Mouse (Mus musculus): ENCODE results near the gene Ptprg. TPM values are rescaled to one million over a fixed set of nuclear protein-coding genes. Genes with fewer than 3 reads are reported as not detected.
A peak's percentile ranks its signal among the peaks of the same experiment; 100 is the strongest.

Gene Ptprg
- polyA plus RNA-seq, 1 experiment: 21.7 TPM

DNA sequence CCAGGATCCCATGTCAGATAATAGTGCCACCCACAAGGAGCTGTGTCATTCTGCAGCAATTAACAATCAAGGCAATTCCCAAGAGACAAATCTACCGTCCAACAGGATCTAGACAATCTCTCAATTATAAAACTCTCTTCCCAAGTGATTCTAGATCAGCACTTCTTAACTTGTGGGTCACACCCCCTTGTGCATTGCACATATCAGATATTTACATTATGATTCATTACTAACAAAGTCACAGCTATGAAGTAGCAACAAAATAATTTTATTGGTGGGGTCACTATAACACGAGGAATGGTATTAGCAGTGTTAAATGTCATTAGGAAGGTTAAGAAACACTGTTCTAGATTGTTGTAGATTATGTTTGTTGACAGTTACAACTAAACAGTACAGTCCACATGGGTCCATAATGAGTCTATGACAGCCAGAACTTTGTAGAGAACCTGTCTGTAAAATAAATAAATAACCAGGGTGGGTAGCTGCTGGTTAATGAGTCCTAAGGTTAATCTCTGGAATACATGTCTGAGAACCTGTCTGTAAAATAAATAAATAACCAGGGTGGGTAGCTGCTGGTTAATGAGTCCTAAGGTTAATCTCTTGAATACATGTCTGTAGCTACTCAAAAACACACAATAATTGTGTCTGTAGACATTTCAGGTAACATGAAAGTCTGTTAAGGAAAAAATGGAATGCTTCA is 520.2 kb downstream of the Ptprg start:
- Histone ChIP-seq H3K36me3 (ENCODE audit: control insufficient read depth, insufficient read depth, low read length) (no peaks in the 10 kb centered on the region), H3K4me1 (ENCODE audit: control insufficient read depth, insufficient read depth, insufficient read length, low read length) (peaks cover 12% of the 10 kb centered on the region; the same call in 1 of the 2 replicates), H3K27ac (ENCODE audit: insufficient read depth, low read depth, low read length) (peak overlapping the region; percentile 70), H3K4me3 (ENCODE audit: low read depth, low read length) (no peak overlapping the region), H3K27me3 (ENCODE audit: control insufficient read depth, insufficient read depth, low read length) (no peaks in the 10 kb centered on the region)
- WGBS: 25% methylated on average over 2 of the region's 2 CpGs
- no peak for TF ChIP-seq POLR2A (IDR thresholded peaks at IDR 0.05; ENCODE audit: low read depth, low read length)
- TF ChIP-seq CTCF (IDR thresholded peaks at IDR 0.05; ENCODE audit: extremely low read depth, insufficient read length, insufficient replicate concordance, low read depth, low read length): no peak

DNA sequence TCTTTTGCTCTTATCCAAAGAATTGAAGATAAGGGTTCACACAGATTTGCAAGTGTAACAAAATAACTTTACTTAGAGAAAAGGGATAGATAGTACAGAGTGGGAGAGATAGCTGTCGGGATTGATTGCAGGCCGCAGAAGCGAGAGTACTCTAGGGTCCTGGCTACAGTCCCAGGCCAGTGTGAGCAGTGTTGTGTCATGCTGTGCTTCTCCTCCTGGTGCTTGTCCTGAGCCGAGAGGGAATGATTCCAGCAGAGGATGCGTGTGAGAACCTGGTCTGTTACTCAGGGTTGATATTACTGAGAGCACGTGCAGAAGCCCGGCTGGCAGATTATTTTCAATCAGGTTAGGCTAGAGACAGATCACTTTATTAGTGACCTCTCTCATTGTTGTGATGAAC is 523.9 kb downstream of the Ptprg start:
- Histone ChIP-seq H3K4me1 (ENCODE audit: control insufficient read depth, insufficient read depth, insufficient read length, low read length) (peaks cover 14% of the 10 kb centered on the region; the same call in 1 of the 2 replicates), H3K27me3 (ENCODE audit: control insufficient read depth, insufficient read depth, low read length) (no peaks in the 10 kb centered on the region), H3K4me3 (ENCODE audit: low read depth, low read length) (no peak overlapping the region), H3K27ac (ENCODE audit: insufficient read depth, low read depth, low read length) (no peak overlapping the region), H3K36me3 (ENCODE audit: control insufficient read depth, insufficient read depth, low read length) (no peaks in the 10 kb centered on the region)
- TF ChIP-seq CTCF (IDR thresholded peaks at IDR 0.05; ENCODE audit: extremely low read depth, insufficient read length, insufficient replicate concordance, low read depth, low read length) (no peak), POLR2A (IDR thresholded peaks at IDR 0.05; ENCODE audit: low read depth, low read length) (no peak)
- 81% methylated on average over 7 of the region's 7 CpGs for WGBS

DNA sequence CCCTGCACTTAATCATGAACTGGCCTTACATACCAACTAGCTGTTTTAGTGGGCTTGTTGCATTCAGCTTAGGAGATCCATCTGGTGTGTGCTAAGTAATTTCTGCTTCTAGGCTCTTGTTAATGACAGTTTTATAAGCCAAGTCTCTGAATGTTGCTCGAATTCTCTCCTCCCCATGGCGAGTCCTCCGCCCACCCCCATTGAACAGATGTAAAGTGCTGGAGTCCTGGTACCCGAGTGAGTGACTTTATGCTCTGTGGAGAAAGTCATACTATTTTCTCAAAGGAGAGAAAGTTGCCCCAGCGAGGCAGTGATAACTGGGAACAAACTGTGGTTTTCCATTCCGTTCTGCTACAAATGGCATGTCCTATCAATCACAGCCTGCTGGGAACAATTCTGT is 525.9 kb downstream of the Ptprg start:
- no peak overlapping the region for H3K27ac ChIP-seq (ENCODE audit: insufficient read depth, low read depth, low read length)
- peaks cover 9% of the 10 kb centered on the region; the same call in 1 of the 2 replicates for H3K4me1 ChIP-seq (ENCODE audit: control insufficient read depth, insufficient read depth, insufficient read length, low read length)
- WGBS: 77% methylated on average over 6 of the region's 6 CpGs
- H3K4me3 ChIP-seq (ENCODE audit: low read depth, low read length): no peak overlapping the region
- H3K27me3 ChIP-seq (ENCODE audit: control insufficient read depth, insufficient read depth, low read length): no peaks in the 10 kb centered on the region
- TF ChIP-seq POLR2A (IDR thresholded peaks at IDR 0.05; ENCODE audit: low read depth, low read length) (no peak), CTCF (IDR thresholded peaks at IDR 0.05; ENCODE audit: extremely low read depth, insufficient read length, insufficient replicate concordance, low read depth, low read length) (no peak)
- no peaks in the 10 kb centered on the region for H3K36me3 ChIP-seq (ENCODE audit: control insufficient read depth, insufficient read depth, low read length)

DNA sequence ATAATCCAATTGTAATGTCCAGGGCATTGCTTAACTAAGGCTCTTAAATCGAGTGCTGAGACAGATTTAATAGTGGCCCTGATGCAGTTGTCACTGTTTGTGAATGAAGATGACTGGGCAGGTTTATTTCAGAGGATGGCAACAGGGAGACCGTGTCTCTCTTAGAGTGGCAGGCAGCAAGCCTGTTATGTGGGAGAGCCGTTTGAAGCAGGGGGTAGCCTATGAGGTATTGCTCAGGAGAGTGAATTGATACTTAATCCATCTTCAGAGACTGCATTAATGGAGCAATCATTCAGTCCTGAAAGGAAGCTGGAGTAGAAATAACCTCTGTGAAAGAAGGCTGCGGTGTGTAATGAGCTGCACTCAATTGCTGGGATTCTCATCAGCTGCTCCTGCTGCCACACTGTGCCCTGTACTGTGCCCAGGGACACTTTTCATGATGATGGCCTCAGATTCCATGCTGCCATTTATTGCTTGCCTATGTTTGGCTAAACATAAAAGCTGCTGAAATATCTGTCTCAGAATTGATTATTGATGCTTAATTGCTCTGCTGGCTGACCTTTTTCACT is 526.6 kb downstream of the Ptprg start:
- peaks cover 7% of the 10 kb centered on the region; the same call in 1 of the 2 replicates for H3K4me1 ChIP-seq (ENCODE audit: control insufficient read depth, insufficient read depth, insufficient read length, low read length)
- TF ChIP-seq CTCF (IDR thresholded peaks at IDR 0.05; ENCODE audit: extremely low read depth, insufficient read length, insufficient replicate concordance, low read depth, low read length): no peak
- H3K27ac ChIP-seq (ENCODE audit: insufficient read depth, low read depth, low read length): no peak overlapping the region
- 61% methylated on average over 4 of the region's 4 CpGs for WGBS
- H3K36me3 ChIP-seq (ENCODE audit: control insufficient read depth, insufficient read depth, low read length): no peaks in the 10 kb centered on the region
- no peaks in the 10 kb centered on the region for H3K27me3 ChIP-seq (ENCODE audit: control insufficient read depth, insufficient read depth, low read length)
- no peak overlapping the region for H3K4me3 ChIP-seq (ENCODE audit: low read depth, low read length)

DNA sequence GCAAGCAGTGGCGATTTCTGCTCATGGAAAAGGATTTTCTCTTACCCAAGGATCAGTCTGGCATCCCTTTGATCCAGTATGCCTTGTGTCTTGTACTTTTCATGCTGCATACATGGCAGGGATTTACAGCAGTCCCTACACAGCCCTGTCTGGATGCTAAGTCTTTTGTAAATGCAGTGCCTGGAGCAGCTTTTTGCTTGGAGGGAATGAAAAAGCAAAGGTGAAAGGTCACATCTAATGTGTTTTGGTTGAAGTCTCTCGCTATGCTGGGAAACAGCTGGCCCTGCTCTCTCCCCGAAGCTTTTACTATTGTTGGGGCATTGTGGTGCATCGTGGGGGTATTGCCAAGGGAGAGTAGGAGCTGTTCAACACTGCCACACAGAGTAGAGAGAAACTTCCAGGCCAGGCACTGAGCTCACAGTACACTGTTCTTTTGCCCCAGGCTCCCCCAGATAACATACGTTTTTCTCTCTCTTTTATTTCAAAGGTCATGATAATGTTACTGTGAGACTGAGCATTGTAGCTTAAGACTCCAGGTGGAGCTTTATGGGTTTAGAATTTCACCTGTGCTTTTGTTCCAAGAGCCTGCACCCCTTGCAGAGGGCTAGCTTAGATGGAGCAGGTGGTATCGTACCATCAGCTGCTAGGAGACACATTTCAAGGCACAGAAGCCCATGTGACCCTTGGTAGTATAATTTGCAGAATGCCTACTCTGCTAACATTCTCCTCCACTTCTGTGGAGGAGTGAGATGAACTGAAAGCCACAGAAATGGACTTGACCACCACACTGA is 529.0 kb downstream of the Ptprg start:
- WGBS: 39% methylated on average over 6 of the region's 6 CpGs
- Histone ChIP-seq H3K27ac (ENCODE audit: insufficient read depth, low read depth, low read length) (no peak overlapping the region), H3K4me1 (ENCODE audit: control insufficient read depth, insufficient read depth, insufficient read length, low read length) (peaks cover 7% of the 10 kb centered on the region; the same call in 1 of the 2 replicates), H3K36me3 (ENCODE audit: control insufficient read depth, insufficient read depth, low read length) (no peaks in the 10 kb centered on the region), H3K27me3 (ENCODE audit: control insufficient read depth, insufficient read depth, low read length) (no peaks in the 10 kb centered on the region), H3K4me3 (ENCODE audit: low read depth, low read length) (no peak overlapping the region)
- TF ChIP-seq POLR2A (IDR thresholded peaks at IDR 0.05; ENCODE audit: low read depth, low read length) (no peak), CTCF (IDR thresholded peaks at IDR 0.05; ENCODE audit: extremely low read depth, insufficient read length, insufficient replicate concordance, low read depth, low read length) (no peak)

DNA sequence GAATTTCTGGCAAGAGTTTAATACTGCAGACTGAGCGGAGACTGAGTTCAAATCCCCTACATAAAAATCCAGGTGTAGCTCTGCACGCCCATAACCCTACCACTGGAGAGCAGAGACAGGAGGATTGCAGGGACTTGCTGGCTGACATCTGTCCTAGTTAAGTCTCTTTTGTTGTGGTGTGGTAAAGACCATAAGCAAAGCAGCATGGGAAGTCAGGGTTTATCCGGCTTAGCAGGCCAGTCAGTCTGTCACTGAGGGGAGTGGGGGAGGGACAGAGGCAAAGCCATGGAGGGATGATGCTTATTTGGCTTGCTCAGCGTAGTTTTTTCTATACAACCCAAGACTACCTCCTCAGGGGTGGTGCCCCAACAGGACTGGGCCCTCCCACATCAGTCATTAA is 530.7 kb downstream of the Ptprg start:
- no peak overlapping the region for H3K4me3 ChIP-seq (ENCODE audit: low read depth, low read length)
- TF ChIP-seq CTCF (IDR thresholded peaks at IDR 0.05; ENCODE audit: extremely low read depth, insufficient read length, insufficient replicate concordance, low read depth, low read length) (no peak), POLR2A (IDR thresholded peaks at IDR 0.05; ENCODE audit: low read depth, low read length) (no peak)
- WGBS: 94% methylated on average over 4 of the region's 4 CpGs

DNA sequence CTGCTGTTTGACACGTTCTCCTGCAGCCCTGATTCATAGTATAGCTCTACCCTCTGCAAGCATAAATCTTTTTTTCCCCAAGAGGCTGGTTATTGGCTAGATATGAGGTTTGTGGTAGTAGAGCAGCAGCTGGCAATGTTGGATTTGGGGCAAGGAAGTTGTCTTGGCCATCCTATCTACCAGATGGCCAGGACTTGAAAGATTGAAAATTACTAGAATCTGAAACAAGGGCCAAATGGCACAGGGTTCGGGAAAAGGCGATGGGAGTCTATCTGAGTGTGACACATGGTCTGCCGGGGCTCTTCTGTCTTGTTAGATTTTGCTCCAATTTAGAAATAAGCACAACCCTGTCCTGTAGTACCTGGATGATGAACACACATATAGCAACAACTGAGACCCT is 531.7 kb downstream of the Ptprg start:
- Histone ChIP-seq H3K4me3 (ENCODE audit: low read depth, low read length) (no peak overlapping the region), H3K27ac (ENCODE audit: insufficient read depth, low read depth, low read length) (no peak overlapping the region), H3K4me1 (ENCODE audit: control insufficient read depth, insufficient read depth, insufficient read length, low read length) (peaks cover 7% of the 10 kb centered on the region; the same call in 1 of the 2 replicates), H3K36me3 (ENCODE audit: control insufficient read depth, insufficient read depth, low read length) (no peaks in the 10 kb centered on the region), H3K27me3 (ENCODE audit: control insufficient read depth, insufficient read depth, low read length) (no peaks in the 10 kb centered on the region)
- 87% methylated on average over 4 of the region's 4 CpGs for WGBS
- no peak for TF ChIP-seq POLR2A (IDR thresholded peaks at IDR 0.05; ENCODE audit: low read depth, low read length)
- TF ChIP-seq CTCF (IDR thresholded peaks at IDR 0.05; ENCODE audit: extremely low read depth, insufficient read length, insufficient replicate concordance, low read depth, low read length): no peak

More for the DNA sequence above, 530.7 kb downstream of the Ptprg start:
- Histone ChIP-seq H3K27ac (ENCODE audit: insufficient read depth, low read depth, low read length) (no peak overlapping the region), H3K27me3 (ENCODE audit: control insufficient read depth, insufficient read depth, low read length) (no peaks in the 10 kb centered on the region), H3K36me3 (ENCODE audit: control insufficient read depth, insufficient read depth, low read length) (no peaks in the 10 kb centered on the region), H3K4me1 (ENCODE audit: control insufficient read depth, insufficient read depth, insufficient read length, low read length) (peaks cover 7% of the 10 kb centered on the region; the same call in 1 of the 2 replicates)

Data from small intestine, adult 2 months (tissue).